Mouse (Mus musculus): ENCODE data around the gene Kif12.

The Kif12 gene

DNA sequence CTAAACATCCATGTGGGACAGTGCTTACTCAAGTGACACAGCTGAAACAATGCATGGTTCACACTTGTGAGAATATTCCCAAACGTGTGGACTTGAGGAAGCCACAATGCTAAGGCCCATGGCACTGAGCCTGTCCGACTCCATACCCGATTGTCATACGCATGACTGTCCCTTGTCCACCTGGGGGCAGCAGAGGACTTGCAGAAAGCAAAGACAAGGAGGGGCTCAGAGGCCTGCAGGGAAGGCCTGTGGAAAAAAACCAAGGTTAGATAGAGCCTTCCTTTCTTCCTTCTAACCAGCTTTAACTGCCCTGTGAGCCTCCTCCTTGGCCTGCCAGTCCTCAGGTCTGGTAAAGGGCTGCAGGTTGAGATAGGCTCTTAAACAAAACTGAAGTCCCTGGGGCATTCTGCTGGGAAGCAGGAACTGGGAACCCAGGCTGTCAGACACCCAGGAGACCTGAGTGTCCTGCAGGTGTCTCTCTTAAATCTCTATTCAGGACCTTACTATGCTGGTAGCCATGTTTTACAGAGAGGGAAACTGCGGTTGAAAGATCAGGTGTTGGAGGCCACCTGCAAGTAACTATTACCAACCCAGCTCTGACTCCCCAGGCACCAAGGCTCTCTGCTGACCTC lies 12.9 kb downstream of the Kif12 start:
- peak; percentile 83 for DNase-seq (ENCODE audit: low spot score)

DNA sequence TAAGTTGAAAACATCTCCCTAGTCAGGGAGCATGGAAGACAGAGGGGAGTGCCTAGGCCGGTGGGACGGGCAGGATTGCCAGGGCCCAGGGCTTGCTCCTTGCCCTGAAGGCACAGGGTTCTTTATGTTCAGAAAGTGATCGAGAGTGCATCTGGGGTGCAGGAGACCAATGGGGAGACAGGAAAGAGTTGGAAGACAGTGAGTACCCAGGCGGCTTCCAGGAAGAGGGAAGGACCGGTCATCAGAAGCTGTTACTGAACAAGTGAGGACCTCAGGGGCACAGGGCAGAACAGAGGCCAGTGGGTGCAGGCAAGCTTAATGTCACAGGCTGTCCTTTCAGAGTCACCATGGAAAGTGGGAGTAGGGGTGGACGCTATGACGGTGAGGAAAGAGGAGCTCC lies 13.7 kb downstream of the Kif12 start:
- DNase-seq (ENCODE audit: low spot score), result no peak

GRCm38 (mm10) chr4:63156726-63157634 lies 15.0 kb downstream of the Kif12 start:
- DNase-seq (ENCODE audit: low spot score), result no peak

- DNase-seq (ENCODE audit: low spot score), result no peak
Measured at GRCm38 (mm10) chr4:63155596-63155995, 16.3 kb downstream of the Kif12 start.

DNA sequence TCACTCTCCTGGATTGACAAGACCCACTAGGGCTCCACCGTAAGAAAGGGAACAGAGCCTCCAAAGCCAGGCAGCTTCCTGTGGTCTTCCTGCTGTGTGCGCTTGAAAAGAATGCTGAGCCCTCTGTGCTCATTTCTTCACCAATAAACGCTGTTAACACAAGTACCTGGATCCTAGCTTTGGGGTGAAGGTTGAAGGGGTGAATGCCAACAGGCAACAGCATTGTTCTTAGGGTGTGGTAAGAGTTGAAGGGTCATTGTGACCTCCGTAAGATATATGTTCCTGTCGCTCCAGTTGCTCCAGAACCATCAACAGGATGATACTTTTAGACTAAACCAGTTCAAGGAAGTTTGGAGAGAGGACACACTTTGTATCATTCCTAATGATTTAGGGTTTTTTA lies 17.2 kb downstream of the Kif12 start, which contains the start of gene Ambp:
Gene Ambp, minus strand, starts transcription at position 101 of the 400 bp plus-strand sequence.
- no peak for DNase-seq (ENCODE audit: low spot score)

- DNase-seq (ENCODE audit: low spot score), result no peak
Measured at GRCm38 (mm10) chr4:63154028-63154427, 17.9 kb downstream of the Kif12 start.

- DNase-seq (ENCODE audit: low spot score), result no peak
Measured at GRCm38 (mm10) chr4:63151127-63151526, 20.8 kb downstream of the Kif12 start.

- no peak for DNase-seq (ENCODE audit: low spot score)
Measured at GRCm38 (mm10) chr4:63147268-63147667, 24.7 kb downstream of the Kif12 start.

GRCm38 (mm10) chr4:63129891-63130624 lies 41.9 kb downstream of the Kif12 start:
- DNase-seq (ENCODE audit: low spot score), result no peak

GRCm38 (mm10) chr4:63124861-63125466 lies 47.0 kb downstream of the Kif12 start:
- no peak for DNase-seq (ENCODE audit: low spot score)

- peak; percentile 78 for DNase-seq (ENCODE audit: low spot score)
Measured at GRCm38 (mm10) chr4:63118639-63119437, 53.1 kb downstream of the Kif12 start.

Measured in urinary bladder, postnatal 25 days (tissue).